Mouse (Mus musculus) heart, postnatal 0 days (tissue): ENCODE measurements around the gene Fgfr2.

Experiments
- CTCF ChIP-seq: IDR thresholded peaks from 2 replicates; pipeline ENCODE4 v1.5.1; 2016; ENCODE audit warnings: antibody characterized with exemption, control low read depth, low read depth
- EP300 ChIP-seq: IDR thresholded peaks from 2 replicates; pipeline ENCODE4 v1.6.1; 2016; ENCODE audit warnings: antibody characterized with exemption, low read depth

GRCm38 (mm10) chr7:132940569-132940968, 182.6 kb downstream of the Fgfr2 start:
- TF ChIP-seq EP300 (no peak), CTCF (no peak)
